Mouse (Mus musculus): ENCODE results near the gene Kcng1. TPM values are rescaled to one million over a fixed set of nuclear protein-coding genes. Genes with fewer than 3 reads are reported as not detected.

The Kcng1 gene
- polyA plus RNA-seq, 1 experiment from 2014 or later, result 0.76 TPM

GRCm38 (mm10) chr2:168229116-168230025 lies 52.2 kb downstream of the Kcng1 start:
- DNase-seq (ENCODE audit: low spot score) (no peak), ATAC-seq (replicated peaks; ENCODE audit: low FRiP score, low read depth) (no peak)
- WGBS, result 18% methylated on average over 41 of the region's 41 CpGs
- peak overlapping the region; percentile 91 for H3K4me2 ChIP-seq (ENCODE audit: low read length)
- peak overlapping the region; percentile 92 for H3K27ac ChIP-seq
- peaks cover 18% of the 10 kb centered on the region for H3K36me3 ChIP-seq (ENCODE audit: insufficient read depth, low read length)
- H3K9me3 ChIP-seq (replicated peaks; ENCODE audit: low read length), result no peaks in the 10 kb centered on the region
- no peaks in the 10 kb centered on the region for H3K27me3 ChIP-seq (ENCODE audit: insufficient read depth, low read length)
- peak overlapping the region; percentile 93 for H3K4me3 ChIP-seq (replicated peaks; ENCODE audit: low read depth, low read length)
- TF ChIP-seq CTCF (IDR thresholded peaks at IDR 0.05; ENCODE audit: low read depth), result no peak
- H3K9ac ChIP-seq (ENCODE audit: low read depth, low read length), result peak overlapping the region; percentile 96
- peaks cover 19% of the 10 kb centered on the region for H3K4me1 ChIP-seq (replicated peaks; ENCODE audit: insufficient read depth, low read length)

- ATAC-seq (replicated peaks; ENCODE audit: low FRiP score, low read depth), result no peak
Observed at GRCm38 (mm10) chr2:168223326-168223725, 58.2 kb downstream of the Kcng1 start.

GRCm38 (mm10) chr2:168213788-168214397 lies 67.6 kb downstream of the Kcng1 start:
- H3K9me3 ChIP-seq (replicated peaks; ENCODE audit: low read length), result no peaks in the 10 kb centered on the region
- peak; percentile 54; the same call in 1 of the 2 replicates for TF ChIP-seq CTCF (IDR thresholded peaks at IDR 0.05; ENCODE audit: low read depth)
- H3K4me3 ChIP-seq (replicated peaks; ENCODE audit: low read depth, low read length), result no peak overlapping the region
- DNase-seq (ENCODE audit: low spot score) (no peak), ATAC-seq (replicated peaks; ENCODE audit: low FRiP score, low read depth) (no peak; the same call in 1 of the 2 replicates)
- H3K4me1 ChIP-seq (replicated peaks; ENCODE audit: insufficient read depth, low read length), result no peaks in the 10 kb centered on the region
- H3K27ac ChIP-seq, result no peak overlapping the region
- WGBS, result 49% methylated on average over 5 of the region's 5 CpGs
- no peak overlapping the region for H3K4me2 ChIP-seq (ENCODE audit: low read length)
- H3K27me3 ChIP-seq (ENCODE audit: insufficient read depth, low read length), result no peaks in the 10 kb centered on the region
- H3K36me3 ChIP-seq (ENCODE audit: insufficient read depth, low read length), result peaks cover 49% of the 10 kb centered on the region
- H3K9ac ChIP-seq (ENCODE audit: low read depth, low read length), result no peak overlapping the region

More at GRCm38 (mm10) chr2:168223326-168223725, 58.2 kb downstream of the Kcng1 start:
- 86% methylated on average over 6 of the region's 6 CpGs for WGBS
- Histone ChIP-seq H3K4me3 (replicated peaks; ENCODE audit: low read depth, low read length) (no peak overlapping the region), H3K9ac (ENCODE audit: low read depth, low read length) (no peak overlapping the region), H3K4me2 (ENCODE audit: low read length) (no peak overlapping the region), H3K36me3 (ENCODE audit: insufficient read depth, low read length) (peaks cover 40% of the 10 kb centered on the region), H3K27ac (no peak overlapping the region), H3K4me1 (replicated peaks; ENCODE audit: insufficient read depth, low read length) (no peaks in the 10 kb centered on the region), H3K27me3 (ENCODE audit: insufficient read depth, low read length) (no peaks in the 10 kb centered on the region), H3K9me3 (replicated peaks; ENCODE audit: low read length) (no peaks in the 10 kb centered on the region)
- DNase-seq (ENCODE audit: low spot score), result no peak
- TF ChIP-seq CTCF (IDR thresholded peaks at IDR 0.05; ENCODE audit: low read depth), result no peak

Other genes with a start within 250 kb of the Kcng1 start
- 28.6 and 29.6 TPM in 2 replicates for gene Pard6b, start 200.7 kb downstream of the Kcng1 start, polyA plus RNA-seq (2015; fragmentation: Nextera tagmentation; extraction: Ambion mirVana)
- gene Adnp, start 74.6 kb downstream of the Kcng1 start, polyA plus RNA-seq (2015; fragmentation: Nextera tagmentation; extraction: Ambion mirVana), result 6.0 and 13.1 TPM in 2 replicates
- gene Gm20716, start 51.4 kb downstream of the Kcng1 start, polyA plus RNA-seq (2015; fragmentation: Nextera tagmentation; extraction: Ambion mirVana), result 8.3 and 11.1 TPM in 2 replicates
- gene Dpm1, start 51.1 kb downstream of the Kcng1 start, polyA plus RNA-seq (2015; fragmentation: Nextera tagmentation; extraction: Ambion mirVana), result 154 and 169 TPM in 2 replicates
- 7.7 and 9.3 TPM in 2 replicates for gene Mocs3, start 51.1 kb downstream of the Kcng1 start, polyA plus RNA-seq (2015; fragmentation: Nextera tagmentation; extraction: Ambion mirVana)

Measured in kidney, postnatal 0 days (tissue).